Mouse (Mus musculus): ENCODE data around the gene Zfp593. TPM values are rescaled to one million over a fixed set of nuclear protein-coding genes. Genes with fewer than 3 reads are reported as not detected.

The Zfp593 gene
- polyA plus RNA-seq, 1 experiment from 2014 or later = 6.1 TPM

GRCm38 (mm10) chr4:134258354-134258753, 13.0 kb upstream of the Zfp593 start:
- Histone ChIP-seq H3K36me3 (replicated peaks; ENCODE audit: insufficient read depth, low read length) (no peaks in the 10 kb centered on the region), H3K27ac (ENCODE audit: low read depth) (no peak overlapping the region), H3K4me2 (ENCODE audit: low read depth, low read length) (peak overlapping the region; percentile 5; the same call in 1 of the 2 replicates), H3K4me1 (ENCODE audit: insufficient read depth) (peaks cover 13% of the 10 kb centered on the region), H3K27me3 (ENCODE audit: insufficient read depth, low read length) (peaks cover 25% of the 10 kb centered on the region), H3K9ac (replicated peaks) (no peak overlapping the region), H3K9me3 (ENCODE audit: low read length) (no peaks in the 10 kb centered on the region), H3K4me3 (ENCODE audit: low read depth, low read length) (no peak overlapping the region)
- TF ChIP-seq EP300 (IDR thresholded peaks at IDR 0.05; ENCODE audit: low read depth) (no peak), CTCF (IDR thresholded peaks at IDR 0.05; ENCODE audit: low read depth) (no peak)
- no peak for ATAC-seq
- DNase-seq = no peak
- 26% methylated on average over 11 of the region's 11 CpGs for WGBS (ENCODE audit: insufficient replicate concordance)

GRCm38 (mm10) chr4:134257198-134258009, 12.0 kb upstream of the Zfp593 start:
- Histone ChIP-seq H3K36me3 (replicated peaks; ENCODE audit: insufficient read depth, low read length) (no peaks in the 10 kb centered on the region), H3K4me3 (ENCODE audit: low read depth, low read length) (no peak overlapping the region), H3K4me2 (ENCODE audit: low read depth, low read length) (no peak overlapping the region), H3K9me3 (ENCODE audit: low read length) (no peaks in the 10 kb centered on the region), H3K9ac (replicated peaks) (no peak overlapping the region), H3K27me3 (ENCODE audit: insufficient read depth, low read length) (peaks cover 35% of the 10 kb centered on the region), H3K27ac (ENCODE audit: low read depth) (no peak overlapping the region), H3K4me1 (ENCODE audit: insufficient read depth) (peaks cover 13% of the 10 kb centered on the region)
- DNase-seq (no peak), ATAC-seq (no peak)
- WGBS (ENCODE audit: insufficient replicate concordance) = 38% methylated on average over 11 of the region's 11 CpGs
- TF ChIP-seq EP300 (IDR thresholded peaks at IDR 0.05; ENCODE audit: low read depth) = no peak
- no peak for TF ChIP-seq CTCF (IDR thresholded peaks at IDR 0.05; ENCODE audit: low read depth)

GRCm38 (mm10) chr4:134256407-134257197, 11.2 kb upstream of the Zfp593 start:
- Histone ChIP-seq H3K9me3 (ENCODE audit: low read length) (no peaks in the 10 kb centered on the region), H3K36me3 (replicated peaks; ENCODE audit: insufficient read depth, low read length) (no peaks in the 10 kb centered on the region), H3K9ac (replicated peaks) (no peak overlapping the region), H3K4me2 (ENCODE audit: low read depth, low read length) (0 out of 2 replicates have a peak overlapping the region, but pooled peaks have one; percentile 22), H3K4me1 (ENCODE audit: insufficient read depth) (peaks cover 17% of the 10 kb centered on the region), H3K4me3 (ENCODE audit: low read depth, low read length) (no peak overlapping the region), H3K27me3 (ENCODE audit: insufficient read depth, low read length) (peaks cover 43% of the 10 kb centered on the region), H3K27ac (ENCODE audit: low read depth) (no peak overlapping the region)
- ATAC-seq (no peak), DNase-seq (no peak)
- 34% methylated on average over 16 of the region's 19 CpGs for WGBS (ENCODE audit: insufficient replicate concordance)
- TF ChIP-seq EP300 (IDR thresholded peaks at IDR 0.05; ENCODE audit: low read depth) (no peak), CTCF (IDR thresholded peaks at IDR 0.05; ENCODE audit: low read depth) (no peak)

- DNase-seq (no peak), ATAC-seq (no peak)
- 50% methylated on average over 4 of the region's 4 CpGs for WGBS (ENCODE audit: insufficient replicate concordance)
- H3K4me3 ChIP-seq (ENCODE audit: low read depth, low read length) = no peak overlapping the region
- no peak overlapping the region for H3K27ac ChIP-seq (ENCODE audit: low read depth)
- TF ChIP-seq CTCF (IDR thresholded peaks at IDR 0.05; ENCODE audit: low read depth) = no peak
- TF ChIP-seq EP300 (IDR thresholded peaks at IDR 0.05; ENCODE audit: low read depth) = no peak
- H3K36me3 ChIP-seq (replicated peaks; ENCODE audit: insufficient read depth, low read length) = no peaks in the 10 kb centered on the region
- H3K4me1 ChIP-seq (ENCODE audit: insufficient read depth) = peaks cover 23% of the 10 kb centered on the region
- peaks cover 50% of the 10 kb centered on the region for H3K27me3 ChIP-seq (ENCODE audit: insufficient read depth, low read length)
- H3K4me2 ChIP-seq (ENCODE audit: low read depth, low read length) = no peak overlapping the region
- no peaks in the 10 kb centered on the region for H3K9me3 ChIP-seq (ENCODE audit: low read length)
- no peak overlapping the region for H3K9ac ChIP-seq (replicated peaks)
Observed at GRCm38 (mm10) chr4:134255854-134256253, 10.5 kb upstream of the Zfp593 start.

- peaks cover 31% of the 10 kb centered on the region for H3K4me1 ChIP-seq (ENCODE audit: insufficient read depth)
- H3K4me2 ChIP-seq (ENCODE audit: low read depth, low read length) = no peak overlapping the region
- WGBS (ENCODE audit: insufficient replicate concordance) = 50% methylated on average over 3 of the region's 3 CpGs
- H3K4me3 ChIP-seq (ENCODE audit: low read depth, low read length) = no peak overlapping the region
- no peak for TF ChIP-seq CTCF (IDR thresholded peaks at IDR 0.05; ENCODE audit: low read depth)
- no peak for TF ChIP-seq EP300 (IDR thresholded peaks at IDR 0.05; ENCODE audit: low read depth)
- DNase-seq (no peak), ATAC-seq (no peak)
- no peak overlapping the region for H3K27ac ChIP-seq (ENCODE audit: low read depth)
- H3K9me3 ChIP-seq (ENCODE audit: low read length) = no peaks in the 10 kb centered on the region
- no peak overlapping the region for H3K9ac ChIP-seq (replicated peaks)
- peaks cover 60% of the 10 kb centered on the region for H3K27me3 ChIP-seq (ENCODE audit: insufficient read depth, low read length)
- no peaks in the 10 kb centered on the region for H3K36me3 ChIP-seq (replicated peaks; ENCODE audit: insufficient read depth, low read length)
Observed at GRCm38 (mm10) chr4:134254835-134255234, 9.4 kb upstream of the Zfp593 start.

- peaks cover 32% of the 10 kb centered on the region for H3K4me1 ChIP-seq (ENCODE audit: insufficient read depth)
- DNase-seq (no peak), ATAC-seq (no peak)
Observed at GRCm38 (mm10) chr4:134253722-134254324, 8.4 kb upstream of the Zfp593 start, which contains the start of gene Grrp1. Grrp1 (minus strand) TSS chr4:134254106.

More at GRCm38 (mm10) chr4:134253722-134254324, 8.4 kb upstream of the Zfp593 start, which contains the start of gene Grrp1:
- H3K4me2 ChIP-seq (ENCODE audit: low read depth, low read length) = peak within 1 kb of the TSS; percentile 13
- H3K9me3 ChIP-seq (ENCODE audit: low read length) = no peaks in the 10 kb centered on the region
- H3K9ac ChIP-seq (replicated peaks) = no peak within 1 kb of the TSS
- H3K4me3 ChIP-seq (ENCODE audit: low read depth, low read length) = 0 out of 2 replicates have a peak within 1 kb of the TSS, but pooled peaks have one; percentile 2
- no peak for TF ChIP-seq EP300 (IDR thresholded peaks at IDR 0.05; ENCODE audit: low read depth)
- TF ChIP-seq CTCF (IDR thresholded peaks at IDR 0.05; ENCODE audit: low read depth) = no peak
- H3K27ac ChIP-seq (ENCODE audit: low read depth) = 0 out of 2 replicates have a peak within 1 kb of the TSS, but pooled peaks have one; percentile 35
- WGBS (ENCODE audit: insufficient replicate concordance) = 3% methylated on average over 13 of the region's 13 CpGs
- peaks cover 68% of the 10 kb centered on the region for H3K27me3 ChIP-seq (ENCODE audit: insufficient read depth, low read length)
- H3K36me3 ChIP-seq (replicated peaks; ENCODE audit: insufficient read depth, low read length) = no peaks in the 10 kb centered on the region

Measured in liver, postnatal 0 days (tissue).